Mouse (Mus musculus): ENCODE measurements around the gene Rorb. TPM values are rescaled to one million over a fixed set of nuclear protein-coding genes. Genes with fewer than 3 reads are reported as not detected.

The Rorb gene
- under 1 TPM; 0.14 to 0.47 TPM for total RNA-seq (2021)

DNA sequence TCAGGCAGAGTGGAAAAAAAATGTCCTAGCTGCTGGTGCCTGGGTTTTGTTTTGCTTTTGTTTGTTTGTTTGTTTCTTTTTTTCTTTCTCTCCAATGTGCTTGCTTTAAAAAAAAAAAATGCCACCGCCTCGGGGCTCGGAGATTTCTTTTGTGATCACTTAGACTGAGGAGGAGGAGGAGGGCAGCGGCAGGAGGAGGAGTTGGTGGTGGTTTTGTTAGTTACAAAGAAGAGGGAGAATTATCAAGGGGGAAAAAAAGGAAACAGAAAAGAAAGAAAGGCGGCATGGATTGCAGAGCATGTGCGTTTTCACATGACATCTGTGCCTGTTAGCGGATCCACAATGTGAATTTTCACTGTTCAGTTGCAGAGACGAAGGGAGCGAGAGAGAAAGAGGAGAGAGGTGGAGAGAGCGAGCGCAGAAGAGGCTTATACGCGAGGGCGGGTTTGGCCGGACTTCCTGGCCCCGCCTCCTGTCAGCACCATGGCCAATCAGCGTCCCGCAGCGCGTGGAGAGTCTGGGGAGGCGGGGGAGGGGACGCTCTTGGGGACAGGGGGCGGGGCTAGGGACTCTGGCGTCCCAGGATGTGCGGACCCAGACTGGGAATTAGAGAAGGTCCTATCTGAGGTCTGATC, at the start of gene Rorb:
TSS of gene Rorb (minus strand) at position 404 of the 635 bp plus-strand sequence.
- DNase-seq = peak; percentile 87
- intact Hi-C loops (cut with DNase I) = no loop called here

DNA sequence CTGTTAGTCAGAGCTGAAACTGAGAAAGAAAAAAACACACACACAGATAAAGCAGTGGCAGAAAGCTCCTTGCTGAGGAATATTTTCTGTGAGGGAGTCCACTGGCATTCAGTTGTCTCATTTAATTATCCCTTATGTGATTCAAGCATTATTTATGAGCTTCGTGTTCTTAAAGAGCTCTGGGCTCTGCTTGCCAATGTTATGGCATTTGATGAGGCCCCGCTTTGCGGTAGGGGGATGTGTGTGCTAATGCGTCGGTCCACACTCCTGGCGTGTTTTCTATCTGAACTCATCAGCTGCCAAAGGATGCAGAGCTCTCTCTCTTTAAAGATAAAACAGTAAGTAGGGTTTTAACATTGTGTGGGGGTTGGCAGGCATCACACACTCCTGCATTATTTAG, 37.9 kb upstream of the Rorb start:
- no peak for DNase-seq
- intact Hi-C loops (cut with DNase I) = no loop called here

DNA sequence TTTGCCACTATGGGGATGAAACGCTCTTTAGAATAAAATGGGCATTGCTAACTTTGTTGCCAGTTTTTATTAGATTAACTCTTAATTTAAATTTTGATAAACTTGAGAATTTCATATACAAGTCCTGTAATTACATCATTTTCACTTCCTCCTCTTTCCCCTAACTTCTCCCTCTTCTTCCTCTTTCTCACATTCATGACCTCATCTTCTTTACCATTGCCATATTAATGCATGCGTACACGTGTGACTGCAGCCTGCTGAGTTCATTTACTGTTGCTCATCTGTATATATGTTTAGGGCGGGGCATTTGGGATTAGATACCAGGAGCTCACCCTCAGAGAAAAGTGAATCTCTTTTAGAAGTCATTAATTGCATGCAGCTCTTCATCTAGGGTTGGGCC, 33.5 kb upstream of the Rorb start:
- no peak for DNase-seq
- intact Hi-C loops (cut with DNase I) = no loop called here

DNA sequence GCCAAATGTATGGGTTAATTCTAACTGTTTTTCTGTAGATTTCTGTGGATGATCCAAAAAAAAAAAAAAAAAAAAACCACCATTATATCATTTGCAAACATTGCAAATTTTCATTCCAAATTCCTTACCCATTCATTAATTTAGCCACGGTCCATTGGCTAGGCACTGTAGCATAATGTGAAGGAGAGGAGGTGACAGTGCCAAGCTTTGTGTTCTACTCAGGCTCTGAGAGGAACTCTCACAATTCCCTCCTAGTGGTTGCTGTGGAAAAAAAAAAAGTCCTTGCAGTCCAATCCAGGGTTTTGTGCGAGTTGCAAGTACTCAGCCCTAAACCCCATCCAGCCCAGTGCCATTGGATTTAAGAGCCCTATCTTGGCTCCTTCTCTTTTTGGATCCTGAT, 25.9 kb upstream of the Rorb start:
- intact Hi-C loops (cut with DNase I) = no loop called here
- DNase-seq = no peak

DNA sequence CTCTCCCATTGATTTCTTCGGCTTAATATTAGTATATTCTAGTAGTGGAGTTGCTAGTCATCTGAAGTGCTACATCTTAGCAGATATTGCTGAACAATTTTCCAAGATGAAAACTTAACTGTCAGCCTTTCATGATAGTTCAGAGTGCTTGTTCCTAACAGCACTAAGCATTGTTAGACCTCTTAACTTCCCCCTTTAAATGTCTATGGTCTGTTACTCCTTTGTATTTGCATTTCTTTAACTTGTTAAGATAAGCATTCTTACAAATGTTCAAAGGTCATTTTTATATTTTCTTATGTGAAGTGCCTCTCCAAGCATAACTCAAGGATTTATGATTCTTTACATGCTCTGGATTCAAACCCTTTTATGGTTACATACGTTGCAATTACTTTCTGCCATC, 24.8 kb upstream of the Rorb start:
- no peak for DNase-seq
- intact Hi-C loops (cut with DNase I) = no loop called here

DNA sequence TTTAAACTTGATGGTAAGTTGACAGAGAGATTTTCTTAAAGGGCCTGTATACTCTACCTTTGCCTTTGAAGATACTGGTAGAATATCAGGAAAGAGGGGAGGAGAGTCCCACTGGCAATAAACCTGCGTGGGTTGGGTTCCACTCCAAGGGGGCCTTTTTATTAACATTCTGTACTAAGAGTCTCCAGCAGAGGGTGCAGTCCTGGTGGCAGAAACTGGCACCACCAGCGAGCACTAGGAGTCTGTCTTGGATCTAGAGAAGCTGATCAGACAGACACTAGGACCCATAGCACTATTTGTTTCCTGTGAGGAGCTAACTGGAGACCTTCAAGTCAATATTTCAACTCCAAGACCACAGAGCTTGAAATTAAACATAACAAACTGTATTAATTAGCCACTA, 11.3 kb upstream of the Rorb start:
- intact Hi-C loops (cut with DNase I) = no loop called here
- no peak for DNase-seq

DNA sequence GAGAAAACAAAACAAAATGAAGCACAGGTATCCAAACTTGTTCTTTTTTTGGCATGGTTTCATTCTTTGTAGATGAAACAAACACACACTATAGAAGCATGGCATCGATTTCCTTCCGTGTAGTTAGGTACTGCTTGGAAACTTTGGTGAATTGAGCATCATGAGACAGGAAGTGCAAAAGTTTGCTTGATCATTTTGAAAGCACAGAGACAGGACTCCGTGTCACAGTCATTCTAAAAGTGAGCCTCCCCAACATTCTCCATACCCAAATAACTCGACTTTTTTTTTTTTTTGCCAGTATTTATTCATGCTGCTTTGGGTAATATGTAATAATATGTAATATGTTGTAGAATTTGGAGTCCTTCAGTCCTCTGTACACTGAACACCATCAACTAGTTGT, 1.2 kb upstream of the Rorb start:
- intact Hi-C loops (cut with DNase I) = no loop called here
- DNase-seq = no peak

DNA sequence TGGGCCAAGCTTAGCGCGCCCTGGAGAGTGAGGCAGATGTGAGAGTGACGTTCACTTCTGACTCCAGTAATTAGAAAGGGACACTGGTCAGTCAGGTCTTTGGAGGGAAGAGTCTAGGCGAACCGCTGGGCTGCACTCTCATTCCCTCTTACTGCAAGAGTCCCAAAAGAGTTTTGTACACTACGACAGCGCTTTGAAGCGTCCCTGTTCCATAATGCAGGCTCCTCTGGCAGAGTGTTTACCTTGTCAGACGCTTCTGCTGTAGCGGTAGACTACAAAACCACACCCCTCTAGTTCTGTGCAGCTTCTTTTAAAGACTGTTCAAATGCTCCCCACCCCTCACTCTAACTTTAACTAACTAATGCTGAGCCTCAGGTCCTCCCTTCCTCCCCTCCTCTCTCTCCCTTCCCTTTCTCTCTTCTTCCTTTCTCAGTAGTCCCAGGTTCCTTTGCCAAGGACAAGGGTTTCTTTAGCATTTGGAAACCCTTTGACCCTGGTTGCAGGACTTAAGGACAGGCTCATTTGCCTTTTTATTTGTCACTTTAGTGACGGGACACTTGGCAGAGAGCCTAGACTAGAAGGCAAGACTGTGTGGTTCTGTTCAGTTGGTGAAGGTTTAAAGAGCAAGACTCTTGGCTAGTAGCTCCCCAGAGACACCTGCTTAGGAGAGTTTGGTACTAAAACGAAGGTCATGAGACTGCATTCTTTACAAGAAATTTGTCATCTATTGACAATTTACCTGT, 603 bp upstream of the Rorb start:
- intact Hi-C loops (cut with DNase I) = no loop called here
- DNase-seq = peak in 1 of 2 experiments; percentile 6

DNA sequence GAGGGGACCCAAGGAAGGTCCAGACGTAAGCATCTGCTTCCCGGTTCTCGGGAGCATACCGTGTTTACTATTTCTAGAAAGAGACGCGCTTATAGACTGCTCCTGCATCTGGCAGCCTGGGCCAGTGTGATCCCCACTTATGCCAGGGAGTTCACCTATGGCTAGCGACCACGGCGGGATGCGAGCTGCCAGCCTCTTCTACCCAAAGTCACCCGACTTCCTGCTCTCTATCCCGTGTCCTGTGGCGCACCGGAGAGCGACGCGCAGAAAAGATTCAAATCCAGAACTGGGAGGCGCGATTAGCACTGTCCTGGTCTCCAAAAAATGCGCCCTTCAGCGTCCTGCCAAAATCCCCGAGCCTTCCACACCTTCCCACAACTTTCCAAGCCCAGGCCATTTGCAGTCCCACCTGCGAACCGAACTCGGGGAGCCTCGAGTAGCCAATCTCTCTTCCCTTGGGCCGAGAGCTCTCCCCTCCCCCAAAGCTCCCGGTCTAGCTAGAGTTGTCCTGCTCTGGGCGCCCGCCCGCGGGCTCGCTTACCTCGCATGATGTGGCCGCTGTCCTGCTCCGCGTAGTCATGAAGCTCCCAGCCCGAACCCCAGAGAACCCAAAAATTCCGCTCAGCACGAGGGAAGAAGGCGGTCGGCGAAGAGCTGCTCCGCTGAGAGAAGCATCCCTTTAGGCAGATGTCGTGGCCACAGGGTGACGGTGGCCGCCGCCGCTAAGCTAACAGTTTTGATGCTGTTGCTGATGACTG, 806 bp downstream of the Rorb start:
- intact Hi-C loops (cut with DNase I) = no loop called here
- peak; percentile 43 to 53 for DNase-seq

DNA sequence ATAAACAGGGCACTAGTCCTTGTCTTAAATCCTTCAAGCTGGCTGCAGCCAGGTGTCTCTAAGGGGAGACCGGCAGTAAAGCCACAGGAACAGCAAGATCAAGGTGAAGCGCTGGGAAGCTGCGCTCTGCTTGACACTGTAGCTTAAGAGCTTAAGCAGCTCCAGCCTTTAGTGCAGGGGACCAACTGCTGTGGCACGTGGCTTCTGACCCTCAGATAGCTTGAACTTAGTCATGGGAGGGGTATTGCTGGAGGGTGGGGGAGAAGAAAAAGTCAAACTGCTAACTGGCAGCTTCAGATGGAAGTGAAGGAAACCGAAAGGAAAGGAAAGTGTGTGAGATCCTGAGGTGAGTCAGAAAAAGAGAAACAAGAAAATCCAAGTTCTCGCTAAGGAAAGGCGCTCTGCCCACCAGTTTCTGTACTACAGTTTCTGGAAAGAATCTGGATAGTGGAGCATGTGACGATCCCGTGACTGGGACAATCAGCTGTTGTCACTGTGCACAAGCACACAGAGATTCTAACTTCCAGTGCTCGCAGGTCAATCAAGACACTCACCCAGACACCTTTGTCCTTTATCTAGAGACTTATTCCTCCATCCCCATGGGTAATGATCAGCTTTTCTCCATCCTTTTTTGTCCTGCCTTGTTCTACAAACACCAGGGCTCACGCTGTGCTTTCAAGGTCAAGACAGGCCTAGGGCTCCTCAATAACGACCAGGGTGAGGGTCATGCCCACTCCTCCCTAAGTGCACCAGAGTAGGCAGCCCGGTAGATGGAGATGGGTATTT, 2.2 kb downstream of the Rorb start:
- intact Hi-C loops (cut with DNase I) = no loop called here
- DNase-seq = no peak

DNA sequence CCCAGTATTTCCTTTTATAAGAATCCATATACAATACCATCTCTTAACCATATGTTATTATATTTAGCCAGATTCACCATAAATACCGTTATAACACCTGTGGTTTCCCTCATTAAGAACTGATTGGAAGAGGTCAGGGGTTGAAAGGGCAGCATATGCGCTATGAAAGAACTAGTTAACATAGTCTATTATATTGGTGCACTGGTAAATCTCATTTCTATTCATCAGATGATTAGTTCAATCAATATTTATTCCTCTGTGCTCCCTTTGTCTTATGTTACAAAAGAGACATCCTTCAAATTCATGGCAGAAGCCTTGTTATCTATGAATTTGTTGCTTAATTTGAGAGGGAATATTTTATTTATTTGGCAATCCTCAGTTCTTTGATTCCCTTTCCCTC, 6.4 kb downstream of the Rorb start:
- DNase-seq = no peak
- intact Hi-C loops (cut with DNase I) = no loop called here

DNA sequence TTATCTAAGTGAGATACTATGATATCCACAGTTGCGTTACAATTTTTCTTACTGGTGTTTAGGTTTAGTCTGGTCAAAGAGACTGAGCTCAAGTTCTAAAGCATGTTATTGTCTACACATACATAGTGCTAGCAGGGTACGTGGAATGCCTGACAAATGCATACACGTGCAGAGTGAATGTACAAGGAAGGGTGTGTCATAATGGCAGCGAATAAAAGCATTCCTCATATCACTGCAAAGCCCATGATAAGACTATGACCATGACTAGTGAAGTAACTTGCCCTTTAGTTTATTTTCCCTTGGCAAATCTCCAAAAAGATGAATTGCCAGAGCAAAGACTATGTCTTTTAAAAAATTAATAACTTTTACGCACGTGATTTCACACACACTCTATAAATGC, 13.8 kb downstream of the Rorb start:
- intact Hi-C loops (cut with DNase I) = no loop called here
- DNase-seq = no peak

DNA sequence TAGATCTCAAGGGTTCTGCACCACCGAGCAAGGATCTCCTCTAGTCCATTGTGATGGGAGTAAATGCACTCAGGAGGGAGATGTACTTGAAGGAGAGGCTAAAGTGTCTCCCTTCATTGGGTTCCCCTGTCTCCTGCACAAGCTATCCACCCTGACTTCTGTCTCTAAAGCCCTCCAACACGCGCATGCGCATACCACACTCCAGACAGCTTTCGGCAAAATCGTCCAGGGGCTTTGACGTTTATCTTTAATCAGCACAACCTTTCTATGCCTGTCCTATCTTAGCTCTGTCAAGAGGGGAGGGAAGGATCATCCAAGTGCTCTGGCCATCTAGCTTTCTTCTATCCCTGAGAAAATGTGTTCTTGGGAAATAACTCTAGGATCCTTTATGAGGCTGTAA, 21.6 kb downstream of the Rorb start:
- no peak for DNase-seq
- intact Hi-C loops (cut with DNase I) = no loop called here

DNA sequence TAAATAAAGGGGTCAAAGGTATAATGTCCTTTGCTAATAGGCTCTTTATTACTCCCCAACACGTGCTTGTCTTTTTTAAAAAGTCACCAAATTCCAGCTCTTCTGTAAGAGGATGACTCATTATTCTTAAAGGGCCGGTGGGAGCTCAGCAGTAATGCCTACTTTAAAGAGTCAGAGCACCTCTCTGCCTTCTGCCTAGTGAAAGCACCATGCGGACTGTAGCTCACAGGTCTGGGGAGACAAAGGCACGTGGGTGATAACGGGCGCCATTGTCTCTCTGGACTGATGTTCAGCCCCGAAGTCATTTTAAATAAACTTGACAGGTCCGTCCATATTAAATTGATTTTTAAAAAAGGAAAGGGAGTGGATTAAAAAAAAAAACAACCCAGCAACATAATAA, 33.1 kb downstream of the Rorb start:
- no peak for DNase-seq
- intact Hi-C loops (cut with DNase I) = no loop called here

DNA sequence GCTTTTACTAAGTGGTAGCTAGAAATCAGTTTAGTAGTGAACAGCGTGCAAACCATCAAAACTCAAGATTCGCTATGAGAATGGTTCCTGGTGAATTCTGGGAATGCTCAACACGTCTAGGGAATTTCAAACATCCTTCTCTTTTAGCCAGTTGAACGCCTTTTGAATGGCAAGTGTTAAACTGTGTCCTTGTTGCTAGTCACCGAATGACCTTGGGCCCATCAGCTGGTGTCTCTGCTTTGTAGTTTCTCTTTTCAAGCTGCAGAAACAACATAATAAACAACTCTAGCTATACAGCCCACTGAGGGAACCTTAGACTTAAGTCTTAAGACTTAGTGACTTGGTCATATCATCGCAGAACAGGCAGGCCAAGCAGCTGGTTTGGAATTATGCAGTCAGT, 36.2 kb downstream of the Rorb start:
- intact Hi-C loops (cut with DNase I) = no loop called here
- DNase-seq = no peak

DNA sequence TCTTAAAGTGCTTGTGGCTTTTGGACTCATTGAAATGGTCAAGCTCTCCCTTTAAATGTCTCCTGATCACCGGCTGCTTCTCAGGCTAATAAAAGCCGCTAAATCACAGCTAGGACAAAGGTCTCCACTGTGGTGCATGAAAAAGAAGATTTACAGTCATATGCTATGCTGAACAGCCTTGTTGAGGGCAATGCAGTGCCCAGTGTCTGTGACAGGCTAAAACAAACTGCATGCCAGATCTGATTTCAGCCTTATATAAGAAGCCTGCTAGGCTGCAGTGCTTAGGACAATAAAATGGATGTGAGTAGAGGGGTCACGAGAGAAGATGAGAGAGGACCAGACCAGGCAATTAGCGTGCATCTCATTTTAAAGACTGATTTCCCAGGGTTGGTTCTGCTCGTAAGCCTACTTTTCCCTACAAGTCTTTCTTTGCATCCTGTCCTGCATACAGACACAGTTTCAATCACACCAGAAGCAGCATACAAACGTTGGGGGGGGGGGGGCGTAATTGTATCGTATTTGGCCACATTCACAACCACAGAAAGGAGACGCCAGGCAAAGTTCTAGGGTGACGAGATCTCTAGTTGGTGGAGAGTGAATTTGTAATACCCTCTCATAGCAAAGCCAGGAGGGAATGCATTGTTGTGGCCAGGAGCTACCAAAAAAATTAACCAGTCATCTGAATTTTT, 52.1 kb downstream of the Rorb start:
- DNase-seq = no peak
- intact Hi-C loops (cut with DNase I) = no loop called here

DNA sequence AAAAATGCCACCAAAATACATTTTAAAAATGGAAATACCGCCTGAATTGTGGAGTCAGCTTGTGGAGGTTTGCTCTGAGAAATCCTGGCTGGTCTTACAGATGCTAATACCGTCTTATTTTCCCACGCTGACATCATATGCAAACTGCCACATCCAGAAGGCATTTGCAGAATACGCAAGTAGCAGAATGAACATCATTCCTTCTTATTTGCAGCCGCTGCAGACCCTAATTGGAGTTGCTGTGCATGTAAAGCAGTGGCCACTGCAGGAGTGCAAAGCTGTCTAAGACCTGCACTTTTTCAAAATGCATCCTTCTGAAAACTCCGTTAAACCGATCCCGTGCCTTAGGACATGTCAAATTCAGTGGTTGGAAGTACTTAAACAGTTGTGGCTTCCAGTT, 52.8 kb downstream of the Rorb start:
- DNase-seq = no peak
- intact Hi-C loops (cut with DNase I) = no loop called here

DNA sequence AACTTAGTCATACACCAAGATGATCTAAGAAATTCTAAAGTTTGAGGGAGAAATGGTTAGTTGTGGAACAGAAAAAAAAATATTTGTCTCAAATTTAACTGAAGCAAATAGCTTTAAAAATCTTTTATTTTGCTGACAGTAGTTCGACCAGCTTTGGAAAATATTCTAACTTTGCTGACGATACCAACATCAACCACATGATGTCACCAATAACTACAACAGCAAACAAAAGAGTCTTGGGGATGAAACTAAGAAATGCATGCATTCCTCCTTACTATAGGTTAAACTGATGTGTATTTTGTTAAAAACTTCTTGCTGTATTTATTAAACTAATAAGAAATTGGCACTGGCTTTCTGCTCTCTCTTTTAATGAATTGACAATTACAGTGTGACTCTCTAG, 67.9 kb downstream of the Rorb start:
- intact Hi-C loops (cut with DNase I) = no loop called here
- DNase-seq = no peak

DNA sequence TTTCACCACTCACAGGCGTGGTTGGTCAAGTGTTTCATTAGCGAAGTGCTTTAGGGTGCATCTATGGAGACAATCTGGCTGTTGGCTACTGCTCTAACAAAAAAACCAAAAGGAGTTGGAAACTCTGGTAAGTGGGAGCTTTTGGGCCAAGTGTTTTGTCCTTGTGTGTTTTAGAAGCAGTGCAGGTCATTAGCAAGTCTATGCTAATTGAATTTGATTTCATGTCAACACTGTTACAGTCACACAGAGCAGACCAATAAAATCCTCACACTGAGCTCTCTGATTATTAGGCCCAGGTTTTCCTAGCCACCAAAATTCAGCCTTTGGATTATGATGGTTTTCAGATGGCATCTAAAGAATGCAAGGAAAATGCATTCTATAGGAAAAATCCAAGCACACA, 70.2 kb downstream of the Rorb start:
- intact Hi-C loops (cut with DNase I) = no loop called here
- no peak for DNase-seq

DNA sequence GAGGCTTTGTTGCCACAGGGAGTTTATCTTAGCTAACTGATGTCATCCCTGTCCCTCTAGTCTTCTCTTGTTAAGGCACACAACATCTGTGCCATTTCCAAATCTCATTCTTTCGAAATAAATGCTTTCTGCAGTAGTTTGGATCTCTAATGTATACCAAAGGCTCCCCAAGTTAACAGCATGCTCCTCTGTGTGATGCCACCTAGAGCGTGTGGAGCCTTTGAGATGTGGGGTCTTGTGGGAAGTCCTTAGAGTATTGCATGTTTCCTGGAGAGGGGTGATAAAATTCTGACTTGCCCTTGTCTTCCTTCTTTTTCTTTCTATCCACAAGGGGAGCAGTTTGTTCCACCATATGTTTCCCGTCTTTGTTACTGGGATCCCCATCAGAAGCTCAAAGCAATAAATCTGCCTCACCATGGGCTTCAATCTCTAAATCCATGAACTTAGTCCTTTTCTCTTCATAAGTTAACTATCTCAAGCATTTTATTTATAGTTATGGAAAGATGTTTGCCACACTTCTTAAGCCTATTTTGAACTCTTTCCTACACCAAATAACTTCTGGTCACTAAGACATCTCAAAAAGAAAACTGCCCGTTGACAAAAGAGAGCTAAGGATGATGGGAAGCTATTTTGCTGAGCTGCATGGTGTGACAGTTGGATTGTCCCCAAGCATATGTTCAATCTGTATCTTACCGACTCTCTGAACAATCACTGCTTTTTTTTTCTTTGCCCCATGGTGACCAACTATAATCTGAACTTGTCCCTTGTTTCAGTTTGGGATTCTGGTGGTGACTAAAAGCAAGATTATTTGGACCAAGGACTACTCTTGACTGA, 76.3 kb downstream of the Rorb start:
- no peak for DNase-seq
- intact Hi-C loops (cut with DNase I) = no loop called here
